9 mouse cellular contexts compared by ENCODE assay signal in genomic region chr9:35098762-35099161, GRCm38 (mm10). TPM values are rescaled to one million over a fixed set of nuclear protein-coding genes. Genes with fewer than 3 reads are reported as not detected.
DNase-seq lines count a peak whose midpoint lies in the region; ATAC-seq lines count a peak whose summit lies in the region.
"Had no signal": no experiment of that assay in that cellular context is flagged by ENCODE, and none has a peak within 500 bp of the region (broad histone marks: within the 10 kb centered on the region; RNA-seq: fewer than 3 reads in every experiment).

No protein-coding gene starts in this region.

- ATAC-seq in megakaryocyte progenitor cell, adult 5-6 weeks (replicated peaks; ENCODE audit: poor library complexity): peak; percentile 21
- no peak for ATAC-seq in forebrain, embryonic 15.5 days (replicated peaks)

- H3K9me3 ChIP-seq in forebrain, embryonic 15.5 days: no peaks in the 10 kb centered on the region

- H3K4me1 ChIP-seq in brown adipose tissue, adult 24 weeks (ENCODE audit: control insufficient read depth, insufficient read depth, insufficient read length, low read length): peaks cover 5% of the 10 kb centered on the region
- H3K4me1 ChIP-seq in forebrain, embryonic 15.5 days: no peaks in the 10 kb centered on the region

- peak overlapping the region; percentile 67 for H3K27ac ChIP-seq in brown adipose tissue, adult 24 weeks (replicated peaks; ENCODE audit: low read depth, low read length)
- H3K27ac ChIP-seq in forebrain, embryonic 15.5 days (replicated peaks): no peak overlapping the region

- no peaks in the 10 kb centered on the region for H3K36me3 ChIP-seq in forebrain, embryonic 15.5 days

- H3K4me3 ChIP-seq in brown adipose tissue, adult 24 weeks (ENCODE audit: insufficient read depth, low read depth, low read length): peak overlapping the region; percentile 34
- no peak overlapping the region for H3K4me3 ChIP-seq in forebrain, embryonic 15.5 days

- peak; percentile 1 to 17 for DNase-seq in adrenal gland, adult 18-20 months (ENCODE audit: low spot score in 2 of 2)
- no peak for DNase-seq in adrenal gland, postnatal 25 days
- DNase-seq in layer of hippocampus, adult 9-11 months: peak; percentile 1
- DNase-seq in layer of hippocampus, postnatal 14 days (ENCODE audit: low spot score in 2 of 2): no peak
- no peak for DNase-seq in cerebellum, adult 18-20 months
- DNase-seq: adrenal gland, postnatal 14 days had no signal

- no peak overlapping the region for H3K4me2 ChIP-seq in forebrain, embryonic 15.5 days (replicated peaks)

- H3K27me3 ChIP-seq in forebrain, embryonic 15.5 days: no peaks in the 10 kb centered on the region

- H3K9ac ChIP-seq in forebrain, embryonic 15.5 days (replicated peaks): no peak overlapping the region

- 86% methylated on average over 4 of the region's 4 CpGs for WGBS in forebrain, embryonic 15.5 days

RNA-seq across cellular contexts. Expression of gene St3gal4, which starts 20.3 kb away (rescaled TPM):
- 10 to 100 TPM; 19.1 to 26.3 TPM for total RNA-seq in adrenal gland, adult 18-20 months (2021)
- total RNA-seq in adrenal gland, postnatal 25 days (2021): 31.0 and 39.8 TPM in 2 replicates
- 10 to 100 TPM; 26.5 to 28.6 TPM for total RNA-seq in layer of hippocampus, postnatal 14 days (2021)
- polyA plus RNA-seq in brown adipose tissue, adult 24 weeks (2012; ENCODE audit: insufficient read depth, insufficient read length, missing spikeins): 14.2 and 15.2 TPM in 2 replicates
- total RNA-seq in megakaryocyte progenitor cell, adult 5-6 weeks (2015): 37.2 and 38.1 TPM in 2 replicates
- total RNA-seq in megakaryocyte progenitor cell, adult 5-6 weeks (2017): 33.7 and 34.6 TPM in 2 replicates
- 13.7 and 13.8 TPM in 2 replicates for polyA plus RNA-seq in forebrain, embryonic 15.5 days (2015; fragmentation: Nextera tagmentation; extraction: Ambion mirVana)

Comparison
In these comparisons a context has a peak if more than half of its experiments do, and no peak if none do; other contexts are left out.
1. DNase-seq: peak in adrenal gland, adult 18-20 months (2 of 2) and layer of hippocampus, adult 9-11 months (single experiment); none in adrenal gland, postnatal 25 days (single experiment), layer of hippocampus, postnatal 14 days (0 of 2) and cerebellum, adult 18-20 months (0 of 2).